Mouse (Mus musculus): ENCODE data around the gene Mms19.

Gene Mms19

DNA sequence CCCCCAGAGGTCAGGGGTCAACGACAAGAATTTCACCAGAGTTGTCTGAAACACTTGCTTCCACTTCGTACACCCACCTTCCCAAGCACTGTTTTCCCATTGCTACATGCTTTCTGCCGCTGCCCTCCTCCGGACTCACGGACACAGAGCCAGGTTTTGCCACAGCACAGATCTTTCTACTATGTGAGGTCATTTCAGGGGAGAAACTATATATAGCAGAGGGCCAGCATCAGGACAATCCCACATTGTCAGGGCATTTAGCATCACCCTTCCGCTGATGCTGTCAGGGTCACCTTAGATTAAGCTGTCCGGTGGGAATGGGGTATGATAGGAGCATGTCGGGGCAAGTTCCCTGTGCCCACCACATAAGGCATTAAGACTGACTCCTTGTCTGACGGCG, 16.1 kb upstream of the Mms19 start:
- no peak for DNase-seq

DNA sequence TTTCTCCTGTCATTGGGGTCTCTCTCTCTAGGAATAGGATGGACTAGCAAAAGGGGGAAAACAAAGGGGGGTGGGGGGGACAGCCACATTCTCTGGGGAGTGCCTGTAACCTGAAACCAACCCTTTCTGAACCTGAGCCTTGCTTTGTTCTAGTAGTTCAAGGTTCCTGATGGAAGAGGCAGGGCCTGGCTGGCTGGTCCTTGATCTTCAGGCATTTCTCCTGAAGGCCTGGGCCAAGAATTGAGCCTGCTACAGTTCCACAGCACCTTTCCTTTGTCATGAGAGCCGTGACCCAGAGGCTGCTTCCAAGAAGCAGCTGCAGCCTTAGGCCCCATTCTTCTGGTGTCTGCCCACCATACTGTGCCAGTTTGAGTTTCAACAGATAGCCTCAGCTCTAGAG, 14.5 kb upstream of the Mms19 start:
- DNase-seq: no peak

- no peak for DNase-seq
Measured at GRCm38 (mm10) chr19:41994023-41994422, 13.1 kb upstream of the Mms19 start.

DNA sequence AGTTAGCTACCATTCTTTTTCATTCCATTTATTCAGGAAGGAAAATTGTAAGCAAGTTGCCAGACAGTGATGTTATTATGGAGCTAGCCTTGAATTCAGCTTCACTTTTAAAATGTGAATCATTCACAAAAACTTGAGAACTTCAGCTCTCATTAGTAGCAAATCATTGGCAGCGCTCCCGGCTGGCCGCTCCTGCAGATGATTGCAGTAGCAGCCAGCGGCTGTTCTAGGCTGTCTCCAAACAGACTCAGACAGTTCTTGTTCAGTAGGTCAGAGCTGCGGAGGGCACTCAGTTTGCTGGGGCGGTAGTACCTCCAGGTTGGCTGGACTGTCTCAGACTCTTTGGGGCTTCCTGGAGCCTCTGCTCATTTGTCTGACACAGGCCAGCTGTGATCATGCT, 12.5 kb upstream of the Mms19 start:
- DNase-seq: no peak

- DNase-seq: no peak
Measured at GRCm38 (mm10) chr19:41992971-41993370, 12.0 kb upstream of the Mms19 start.

- DNase-seq: no peak
Measured at GRCm38 (mm10) chr19:41991926-41992477, 11.0 kb upstream of the Mms19 start.

- DNase-seq: no peak
Measured at GRCm38 (mm10) chr19:41989810-41990209, 8.9 kb upstream of the Mms19 start.

DNA sequence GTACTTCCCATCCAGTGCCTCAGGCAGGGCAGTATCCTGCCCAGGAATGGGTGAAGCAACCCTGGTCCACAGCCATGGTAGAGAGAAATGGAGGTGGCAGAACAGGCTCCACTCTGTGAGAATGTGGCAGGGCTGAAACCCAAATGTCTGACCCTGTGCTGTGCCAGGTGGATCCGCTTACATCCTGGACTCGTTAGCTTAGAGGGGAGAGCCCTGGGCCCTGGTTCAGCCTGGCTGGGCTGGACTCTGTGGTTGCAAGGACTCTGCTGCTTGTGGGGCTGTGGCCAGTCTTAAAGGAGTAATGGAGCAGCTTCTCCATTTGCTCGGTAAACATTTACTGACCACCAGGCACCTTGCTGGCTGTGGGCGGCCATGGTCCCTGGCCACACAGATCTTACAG, 6.2 kb upstream of the Mms19 start:
- DNase-seq: no peak

DNA sequence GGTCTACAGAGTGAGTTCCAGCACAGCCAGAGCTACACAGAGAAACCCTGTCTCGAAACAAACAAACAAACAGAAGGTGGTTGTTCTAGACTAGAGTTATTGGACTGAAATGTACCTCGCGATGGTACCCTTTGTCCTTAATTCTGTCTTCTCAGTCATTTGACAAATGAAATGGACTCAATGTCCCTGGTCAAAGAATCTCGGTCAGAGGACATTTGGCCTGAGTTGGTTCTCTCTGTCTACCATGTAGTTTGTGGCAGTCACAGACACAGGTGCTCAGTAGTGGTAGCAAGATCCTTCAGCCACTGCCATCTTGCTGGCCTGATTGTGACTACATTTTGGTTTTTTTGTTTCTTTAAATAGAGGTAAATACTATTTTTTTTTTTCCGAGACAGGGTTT, 5.0 kb upstream of the Mms19 start:
- DNase-seq: no peak

DNA sequence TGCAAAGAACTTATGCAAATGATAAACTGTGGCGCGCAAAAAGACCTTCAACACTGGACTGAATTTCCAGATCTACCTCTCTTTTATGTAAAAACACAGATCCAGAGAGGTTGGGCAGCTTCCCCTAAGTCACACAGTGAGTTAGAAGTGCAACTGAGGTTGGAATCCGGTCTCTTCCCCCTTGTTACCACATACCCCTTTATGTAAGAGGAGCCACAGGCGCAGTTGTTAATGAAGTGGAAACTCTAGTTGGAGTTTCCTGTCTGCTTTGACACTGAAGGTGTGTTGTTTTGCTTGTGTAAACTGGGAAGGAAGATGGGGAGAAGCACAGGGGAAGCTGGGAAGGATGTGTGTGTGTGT, 1.8 kb upstream of the Mms19 start:
- DNase-seq: no peak

GRCm38 (mm10) chr19:41981931-41982790, 1.2 kb upstream of the Mms19 start:
- peak; percentile 75 for DNase-seq

GRCm38 (mm10) chr19:41981595-41981927, 604 bp upstream of the Mms19 start, which contains the start of gene Ubtd1:
Gene Ubtd1, plus strand, starts transcription at chr19:41981763.
- DNase-seq: no peak

- no peak for DNase-seq
Measured at GRCm38 (mm10) chr19:41980422-41980818, 537 bp downstream of the Mms19 start.

- DNase-seq: no peak
Measured at GRCm38 (mm10) chr19:41973891-41974794, 6.8 kb downstream of the Mms19 start.

DNA sequence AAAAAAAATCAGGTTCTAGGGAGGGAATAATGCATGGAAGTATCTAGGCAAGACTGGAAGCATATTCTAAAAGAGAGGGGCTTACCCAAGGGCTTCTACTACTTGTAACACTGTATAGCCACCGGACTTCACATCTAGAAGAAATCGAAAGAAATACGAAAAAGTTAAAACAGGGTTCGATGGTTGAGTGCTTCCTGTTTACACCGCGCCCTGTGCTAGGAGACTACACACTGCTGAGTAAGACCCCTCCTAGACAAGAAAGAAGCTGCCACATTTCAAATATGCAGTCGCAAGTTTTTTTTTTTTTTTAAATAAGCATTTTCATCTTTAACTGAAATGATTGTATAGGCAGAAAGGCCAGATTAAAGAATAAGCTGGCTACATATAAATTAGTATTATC, 11.3 kb downstream of the Mms19 start:
- DNase-seq: no peak

DNA sequence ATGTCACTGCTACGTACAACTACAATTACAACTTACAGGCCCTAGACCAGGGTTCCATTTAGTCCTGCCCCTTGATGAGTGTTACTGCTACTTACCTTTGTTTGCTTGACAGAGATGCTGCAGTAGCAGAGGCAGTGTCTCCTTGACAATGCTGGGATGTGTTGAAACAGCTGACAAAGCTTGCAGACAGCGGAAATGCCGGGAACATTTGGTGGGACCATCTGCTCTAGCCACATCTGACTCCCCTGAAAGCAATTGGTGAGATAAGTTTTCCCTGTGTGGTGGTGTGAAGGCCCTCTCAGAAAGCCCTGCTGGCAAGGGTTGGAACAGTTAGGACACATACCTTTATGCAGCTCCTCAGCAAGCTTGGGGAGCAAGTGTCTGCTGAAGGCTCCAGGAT, 27.4 kb downstream of the Mms19 start:
- no peak for DNase-seq

DNA sequence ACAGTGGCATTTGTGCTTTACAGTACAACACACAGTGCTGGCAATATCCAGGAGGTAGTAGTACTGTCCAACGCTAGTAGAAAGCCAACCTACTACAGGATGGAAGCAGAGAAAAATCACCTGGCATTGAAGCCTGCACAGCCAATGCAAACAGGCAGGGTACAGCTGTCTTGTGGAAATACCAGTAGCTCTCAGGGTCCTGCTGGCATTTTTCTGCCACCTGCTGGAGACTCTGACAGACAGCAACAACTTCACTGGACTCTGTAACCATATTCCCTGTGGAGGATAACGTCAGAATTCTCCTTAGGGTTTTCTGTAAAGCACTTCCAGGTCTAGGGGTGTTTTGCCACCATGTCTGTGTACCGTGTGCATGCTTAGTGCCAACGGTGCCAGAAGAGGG, 28.7 kb downstream of the Mms19 start:
- DNase-seq: no peak

DNA sequence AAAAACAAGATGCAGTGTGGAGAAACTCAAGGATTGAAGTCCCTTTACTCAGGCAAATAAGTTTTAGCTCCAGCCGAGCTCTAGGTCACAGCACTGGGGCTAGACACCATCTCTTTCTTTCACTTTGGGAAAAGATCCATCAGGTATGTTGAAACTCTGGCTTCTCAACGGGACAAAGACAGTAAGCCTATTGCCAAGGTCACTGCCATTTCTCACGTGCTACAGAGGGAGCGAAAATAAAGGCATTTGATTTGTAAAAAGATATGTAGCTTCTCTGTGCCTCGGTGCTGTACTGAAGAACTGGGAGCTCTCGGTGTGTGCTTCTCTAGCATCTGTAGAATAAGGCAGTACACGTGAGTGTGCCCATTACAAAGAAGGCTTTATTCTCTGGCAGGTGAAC, 37.1 kb downstream of the Mms19 start:
- no peak for DNase-seq

- no peak for DNase-seq
Measured at GRCm38 (mm10) chr19:41938539-41938938, 42.4 kb downstream of the Mms19 start.

- DNase-seq: no peak
Measured at GRCm38 (mm10) chr19:41935921-41936320, 45.0 kb downstream of the Mms19 start.

DNA sequence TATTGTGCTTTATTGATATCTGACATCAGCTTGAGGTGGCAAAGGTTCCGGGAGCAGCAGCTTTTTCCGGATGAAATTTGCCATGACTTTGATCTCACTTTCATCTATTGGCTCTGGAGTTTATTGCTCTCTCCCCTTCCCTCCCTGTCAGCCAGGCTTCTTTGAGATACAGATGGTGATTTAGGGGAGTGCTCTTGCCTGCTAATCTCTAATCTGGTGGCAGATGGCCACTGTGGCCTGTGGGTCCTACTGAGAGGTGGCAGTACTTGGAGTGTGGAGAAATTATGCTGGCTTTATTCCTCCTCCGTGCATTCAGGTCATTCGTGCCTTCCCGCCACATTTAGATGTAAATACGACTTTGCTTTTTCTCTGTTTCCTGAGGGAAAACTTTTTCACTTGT, 46.8 kb downstream of the Mms19 start:
- DNase-seq: no peak

DNA sequence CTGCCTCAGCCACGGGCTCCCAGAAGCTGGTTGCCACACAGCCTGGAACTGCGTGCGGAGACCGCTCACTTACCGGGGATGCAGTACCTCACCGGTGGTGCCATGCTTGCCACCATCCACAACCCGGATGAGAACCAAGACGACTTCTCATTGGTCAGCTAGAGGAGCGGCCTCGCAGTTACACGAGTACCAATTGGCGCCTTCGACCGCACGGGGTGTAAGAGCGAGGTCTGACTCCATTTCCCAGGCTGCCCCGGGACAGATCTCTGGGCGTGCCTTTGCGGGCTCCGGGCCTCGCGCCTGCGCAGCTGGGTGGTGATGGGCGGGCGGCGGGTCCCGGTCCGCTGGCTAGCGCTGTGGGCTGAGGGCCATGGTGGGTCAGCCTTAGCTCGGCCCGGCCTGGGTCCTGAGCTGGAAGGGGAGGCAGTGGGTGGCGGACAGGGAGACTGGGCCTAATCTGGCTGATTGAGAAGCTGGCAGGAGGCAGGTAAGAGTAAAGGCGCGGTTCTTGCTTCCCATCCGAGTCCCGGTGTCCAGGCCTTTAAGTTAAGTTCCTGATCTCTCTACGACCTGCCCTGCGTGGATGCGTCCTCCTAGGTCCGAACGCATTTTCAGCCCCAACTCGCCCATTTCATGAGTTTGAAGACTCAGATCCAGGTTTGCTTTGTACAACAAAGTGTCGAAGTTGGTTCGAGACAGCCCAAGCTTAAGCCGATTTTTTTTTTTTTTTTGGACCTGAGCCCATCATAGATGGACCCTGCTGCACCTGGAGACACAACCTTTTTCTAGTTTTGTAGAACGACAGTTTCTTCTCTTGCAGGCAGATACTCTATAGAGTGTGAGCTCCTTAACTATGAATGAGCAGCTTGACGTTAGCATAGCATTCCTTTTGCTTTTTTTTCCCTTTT, 47.5 kb downstream of the Mms19 start, which contains the start of the genes Exosc1 and Zdhhc16:
Exosc1 (minus strand) TSS at position 245 of the 908 bp plus-strand sequence.
Zdhhc16 (plus strand) TSS at position 302 of the 908 bp plus-strand sequence.
- DNase-seq: peak; percentile 97

- no peak for DNase-seq
Measured at GRCm38 (mm10) chr19:41932686-41933085, 48.3 kb downstream of the Mms19 start.

Data from cerebellum, adult 11 months (tissue).